Mouse (Mus musculus) heart, adult 18-20 months (tissue): ENCODE results near the gene Cdr1. TPM values are rescaled to one million over a fixed set of nuclear protein-coding genes. Genes with fewer than 3 reads are reported as not detected.

Experiments
- DNase-seq, 2 experiments: peaks; one replicate each; pipeline ENCODE4 v3.0.0; 2021 to 2022; ENCODE audit warnings: mixed read lengths in 1 of 2
- long read RNA-seq, 2 experiments: library from polyadenylated mRNA; stranded (forward); transcript quantifications; one replicate each; pipeline ENCODE4 v2.0.0; 2021
- microRNA-seq, 2 experiments: library from miRNA; unstranded; fragments of <30 nt; microRNA quantifications; one replicate each; pipeline ENCODE4 v1.2.0; 2022
- total RNA-seq, 2 experiments: library from RNA; stranded (reverse); gene quantifications; 2 replicates each; pipeline ENCODE4 v1.2.3; 2021

The Cdr1 gene
- not detected for total RNA-seq
- long read RNA-seq, experiment 1: 0 reads
- long read RNA-seq, experiment 2: 0 reads

DNA sequence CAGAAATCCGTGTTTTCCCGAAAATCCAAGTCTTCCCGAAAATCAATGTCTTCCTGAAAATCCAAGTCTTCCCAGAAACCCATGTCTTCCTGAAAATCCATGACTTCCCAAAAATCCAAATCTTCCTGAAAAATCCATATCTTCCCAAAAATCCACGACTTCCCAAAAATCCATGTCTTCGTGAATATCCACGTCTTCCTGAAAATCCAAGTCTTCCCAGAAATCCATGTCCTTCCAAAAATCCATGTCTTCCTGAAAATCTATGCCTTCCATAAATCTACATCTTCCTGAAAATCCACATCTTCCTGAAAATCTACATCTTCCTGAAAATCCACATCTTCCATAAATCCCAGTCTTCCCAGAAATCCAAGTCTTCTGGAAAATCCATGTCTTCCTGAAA is at the start of gene Cdr1:
TSS of gene Cdr1 (minus strand) at position 101 of the 400 bp plus-strand sequence.
- DNase-seq: no peak

DNA sequence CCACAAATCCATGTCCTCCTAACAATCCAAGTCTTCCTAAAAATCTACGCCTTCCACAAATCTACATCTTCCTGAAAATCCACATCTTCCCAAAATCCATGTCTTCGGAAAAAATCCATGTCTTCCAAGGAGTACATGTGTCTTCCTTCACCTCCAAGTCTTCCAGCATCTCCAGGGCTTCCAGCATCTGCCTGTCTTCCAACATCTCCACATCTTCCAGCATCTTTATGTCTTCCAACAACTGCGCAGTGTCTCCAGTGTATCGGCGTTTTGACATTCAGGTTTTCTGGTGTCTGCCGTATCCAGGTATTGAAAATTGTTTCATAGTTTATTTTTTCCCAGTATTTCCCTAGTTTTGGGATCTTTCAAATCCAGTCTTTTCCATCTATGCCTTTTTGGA is 511 bp upstream of the Cdr1 start:
- DNase-seq: no peak

DNA sequence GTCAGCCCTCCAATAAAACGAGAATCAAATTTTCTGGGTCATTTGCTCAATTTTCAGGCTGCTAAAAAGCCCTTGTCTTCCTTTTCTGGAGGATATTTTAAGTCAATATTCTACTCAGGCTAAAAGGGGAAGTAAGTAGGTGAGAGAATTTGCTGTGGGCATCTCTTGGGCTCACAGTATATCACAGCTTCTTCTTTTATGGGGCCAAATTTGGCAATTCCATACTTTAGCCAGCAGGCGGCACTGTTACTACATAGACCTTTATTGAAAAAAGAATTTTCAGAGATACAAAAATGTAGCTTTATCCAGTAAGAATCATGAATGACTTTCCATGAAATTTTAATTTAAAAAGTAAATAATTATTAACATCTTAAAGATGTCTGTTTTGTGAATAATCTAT is 18.8 kb downstream of the Cdr1 start:
- peak; percentile 0 to 9 for DNase-seq

DNA sequence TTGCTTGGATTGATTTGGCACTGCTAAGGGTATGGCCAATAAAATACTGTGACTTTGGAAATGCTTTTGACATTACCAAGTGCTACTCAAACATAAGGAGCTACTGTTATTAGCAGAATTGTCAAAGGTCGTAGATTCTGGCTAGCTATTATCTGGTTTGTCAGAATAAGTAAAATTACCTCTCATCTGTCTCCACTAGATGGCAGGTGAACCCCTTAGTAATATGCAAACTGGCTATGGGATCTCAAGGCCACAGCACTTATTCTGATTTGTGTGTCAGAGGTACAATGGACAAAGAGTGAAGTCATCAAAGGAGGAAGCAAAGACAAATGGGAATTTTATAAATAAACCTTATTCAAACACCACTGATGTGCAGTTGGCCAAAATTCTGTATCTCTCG is 24.1 kb downstream of the Cdr1 start:
- no peak for DNase-seq

DNA sequence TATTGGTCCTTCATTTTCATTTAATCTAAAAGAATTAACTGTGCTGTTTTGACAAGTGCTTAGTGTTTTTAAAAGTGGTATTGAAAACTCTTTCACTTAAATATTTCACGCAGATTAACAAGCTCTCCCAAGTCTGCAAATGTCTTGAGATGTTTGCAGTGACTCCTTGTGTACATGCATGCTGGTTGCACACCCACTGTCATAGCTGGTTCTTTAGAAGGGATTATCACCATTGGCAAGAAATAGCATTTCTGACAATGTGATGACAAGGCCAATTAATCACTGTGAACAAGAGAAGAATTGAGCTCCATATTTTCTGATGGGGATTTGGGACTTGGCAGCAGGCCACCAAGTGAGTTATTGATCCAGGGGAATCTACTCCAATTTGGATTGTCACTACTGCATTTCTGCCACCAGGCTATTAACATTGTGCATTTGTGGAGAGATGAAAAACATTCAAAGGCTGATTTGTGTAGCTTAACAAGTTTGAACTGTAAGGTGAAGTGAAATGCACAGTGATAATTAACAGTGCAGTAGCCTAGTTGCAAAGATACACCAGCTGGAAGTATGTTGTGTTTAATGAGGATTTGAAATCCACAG is 30.6 kb downstream of the Cdr1 start:
- no peak for DNase-seq

DNA sequence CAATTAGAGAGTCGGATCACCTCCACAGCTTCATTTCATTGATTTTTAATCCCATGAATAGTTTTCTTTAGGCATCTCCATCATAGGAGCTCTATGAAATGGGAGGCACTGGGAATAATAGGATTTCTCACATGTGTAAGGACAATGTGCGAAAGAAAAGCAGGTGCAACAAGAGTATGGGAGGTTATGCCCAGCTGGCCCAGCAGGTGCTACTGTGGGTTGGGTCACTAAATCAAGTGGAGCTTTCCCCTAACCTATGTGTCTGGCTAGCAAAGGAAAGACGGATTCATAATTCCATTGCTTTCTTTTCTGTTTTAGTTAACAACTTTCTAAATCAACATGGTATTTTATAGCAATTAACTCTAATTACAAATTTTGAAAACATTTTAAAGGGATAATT is 31.1 kb downstream of the Cdr1 start:
- DNase-seq: no peak

DNA sequence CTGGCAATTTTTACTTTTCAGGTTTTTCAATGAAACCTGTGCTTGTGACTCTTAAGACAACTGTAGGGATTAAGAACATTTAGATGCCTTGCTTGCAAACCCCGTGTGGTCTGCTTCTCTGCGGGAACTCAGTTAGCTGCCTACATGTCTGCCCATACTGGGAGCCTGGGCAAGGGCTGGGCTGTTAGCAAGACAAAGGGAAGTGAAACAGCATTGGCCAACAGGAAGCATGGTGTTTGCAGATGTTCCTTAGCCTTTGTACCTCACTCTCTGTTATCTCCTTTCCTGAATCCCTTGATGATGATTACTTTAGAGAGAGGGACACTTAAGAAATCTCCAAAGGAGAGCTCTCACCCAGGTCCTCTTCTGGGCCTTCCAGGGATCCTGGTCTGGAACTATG is 38.8 kb downstream of the Cdr1 start:
- no peak for DNase-seq

DNA sequence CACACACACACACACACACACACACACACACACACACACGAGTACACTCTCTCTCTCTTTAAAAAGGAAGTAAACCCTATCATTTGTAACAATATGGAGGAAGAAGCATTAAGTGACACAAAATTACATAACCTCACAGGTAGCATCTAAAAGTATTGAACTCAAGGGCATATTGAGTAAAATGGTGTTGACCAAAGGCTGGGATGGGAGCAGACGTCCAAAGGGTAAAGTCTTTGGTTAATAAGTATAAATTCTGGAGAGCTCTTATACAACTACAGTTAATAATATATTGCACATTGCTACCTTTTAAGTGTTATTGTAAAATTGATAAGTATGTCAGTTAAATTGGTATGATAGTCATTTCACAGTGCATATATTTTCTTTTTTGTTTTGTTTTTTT is 39.9 kb downstream of the Cdr1 start:
- DNase-seq: no peak

DNA sequence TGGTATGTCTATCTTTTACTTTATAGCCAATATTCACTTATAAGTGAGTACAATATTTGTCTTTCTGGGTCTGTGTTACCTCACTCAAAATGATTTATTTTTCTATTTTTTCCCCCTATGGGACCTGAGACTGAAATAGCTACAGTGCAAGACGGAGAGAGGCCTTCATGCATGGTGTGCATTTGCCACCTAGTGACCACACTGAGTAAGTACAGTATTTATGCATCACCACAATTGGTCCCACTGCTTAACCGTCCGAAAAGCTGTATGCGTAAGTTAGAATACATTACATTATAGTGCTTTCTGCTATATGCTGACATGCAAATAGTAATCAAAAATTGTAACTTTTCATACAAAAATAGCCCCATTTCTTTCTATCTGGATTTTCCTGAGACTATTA is 50.8 kb downstream of the Cdr1 start:
- no peak for DNase-seq

Small RNAs within 50 kb of the gene (microRNA-seq; reads per million reads assigned to microRNA genes)
- 0 reads per million in 2 experiments for gene Gm24396
